Mouse (Mus musculus) Muller cell, postnatal 12 days (primary cell): Measurements from ENCODE around the gene Uncx.

ENCODE experiments used
- DNase-seq: peaks from one replicate; pipeline ENCODE4 v3.0.0-alpha.2; 2015; ENCODE audit errors: inconsistent ontology term

The Uncx gene

DNA sequence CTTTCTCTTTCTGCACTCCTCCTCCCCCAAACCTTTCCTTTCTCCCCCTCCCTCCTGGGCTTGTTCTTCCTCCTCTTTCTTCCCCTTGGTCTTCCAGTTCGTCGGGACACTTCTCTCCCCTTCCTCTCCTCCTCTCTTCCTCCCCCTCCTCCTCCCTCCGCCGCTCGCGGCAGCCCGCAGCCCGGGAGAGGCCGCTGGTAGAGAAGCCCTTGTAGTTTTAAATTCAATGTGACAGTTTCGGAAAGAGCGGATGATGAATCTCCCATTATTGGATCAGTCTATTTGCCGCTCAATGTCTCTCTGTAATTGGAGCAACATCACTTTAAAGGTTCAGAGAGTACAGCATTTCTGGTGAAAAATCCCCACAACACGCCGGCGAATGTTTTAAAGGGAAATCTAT is at the start of gene Uncx:
Gene Uncx (plus strand): TSS at position 281 of the 400 bp plus-strand sequence.
- DNase-seq, result no peak

DNA sequence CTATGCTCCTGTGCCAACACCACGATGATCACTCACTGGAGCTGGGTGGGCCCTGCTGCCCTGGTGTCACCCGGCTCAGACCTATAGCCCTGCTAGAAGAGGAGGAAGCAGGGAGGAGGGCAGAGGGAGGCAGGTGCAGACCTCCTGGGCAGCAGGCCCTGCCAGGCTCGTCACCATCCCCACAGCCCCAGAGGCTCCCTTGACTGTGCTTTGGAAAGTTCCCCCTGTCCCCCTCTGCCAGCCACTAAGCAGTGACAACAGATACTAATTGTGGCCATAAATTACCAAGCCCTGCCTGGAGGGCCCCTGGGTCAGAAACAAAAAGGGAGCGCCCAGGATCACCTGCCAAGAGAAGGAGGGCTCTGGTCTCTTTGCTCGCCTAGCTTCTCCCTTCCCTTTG is 49.6 kb upstream of the Uncx start:
- no peak for DNase-seq

DNA sequence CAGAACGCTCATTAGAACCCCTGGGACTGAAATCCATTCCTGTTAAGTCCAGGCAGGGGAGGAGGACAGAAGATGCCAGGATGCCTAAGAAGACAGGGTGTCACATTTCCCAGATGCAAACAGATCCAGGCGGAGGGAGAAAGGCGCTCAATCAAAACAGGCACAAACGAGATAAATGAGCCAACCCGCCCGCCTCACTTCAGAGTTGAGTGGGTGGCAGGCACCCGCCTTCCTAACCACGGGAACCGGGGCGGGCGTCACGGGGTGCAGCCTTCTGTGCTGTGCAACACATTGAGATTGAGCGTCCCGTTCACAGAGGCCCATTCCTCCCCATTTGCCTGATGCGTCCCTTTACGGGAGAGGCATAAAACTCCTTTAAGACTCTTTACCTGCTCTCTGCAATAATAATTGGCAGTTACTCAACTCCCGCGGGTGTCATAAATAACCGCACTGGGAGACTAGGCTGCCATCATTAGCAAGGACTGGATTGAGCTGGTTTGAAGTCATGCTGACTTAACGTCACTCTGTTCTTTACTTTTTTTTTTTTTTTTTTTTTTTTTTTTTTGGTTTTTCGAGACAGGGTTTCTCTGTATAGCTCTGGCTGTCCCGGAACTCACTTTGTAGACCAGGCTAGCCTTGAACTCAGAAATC is 48.1 kb upstream of the Uncx start:
- no peak for DNase-seq

DNA sequence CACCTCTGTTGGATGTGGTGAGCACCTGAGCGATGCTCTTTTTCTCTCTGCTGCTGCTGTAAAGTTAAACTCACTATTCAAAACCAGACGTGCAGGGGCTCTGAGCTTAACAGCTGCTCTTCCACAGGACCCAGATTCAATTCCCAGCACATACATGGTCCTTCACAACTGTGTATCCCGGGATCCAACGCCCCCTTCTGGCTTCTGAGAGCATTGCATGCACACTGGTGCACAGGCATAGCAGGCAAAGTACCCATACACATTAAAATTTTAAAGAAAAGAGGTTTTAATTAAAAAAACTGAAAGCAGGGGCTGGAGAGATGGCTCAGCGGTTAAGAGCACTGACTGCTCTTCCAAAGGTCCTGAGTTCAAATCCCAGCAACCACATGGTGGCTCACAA is 46.4 kb upstream of the Uncx start:
- no peak for DNase-seq

DNA sequence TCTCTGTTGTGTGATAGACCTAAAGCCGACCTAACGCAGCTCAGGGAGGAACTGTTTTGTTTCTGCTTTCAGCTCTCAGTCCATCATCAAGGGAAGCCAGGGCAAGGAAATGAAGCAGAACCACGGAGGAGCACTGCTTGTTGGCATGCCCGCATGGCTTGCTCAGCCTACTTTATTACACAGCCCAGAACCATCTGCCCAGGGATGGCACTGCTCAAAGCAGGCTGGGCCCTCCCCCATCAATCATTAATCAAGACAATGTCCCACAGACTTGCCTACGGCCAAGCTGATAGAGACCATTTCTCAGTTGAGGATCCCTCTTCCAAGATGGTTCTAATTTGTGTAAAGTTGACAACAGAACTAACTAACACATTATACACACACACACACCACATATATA is 44.5 kb upstream of the Uncx start:
- DNase-seq, result no peak

DNA sequence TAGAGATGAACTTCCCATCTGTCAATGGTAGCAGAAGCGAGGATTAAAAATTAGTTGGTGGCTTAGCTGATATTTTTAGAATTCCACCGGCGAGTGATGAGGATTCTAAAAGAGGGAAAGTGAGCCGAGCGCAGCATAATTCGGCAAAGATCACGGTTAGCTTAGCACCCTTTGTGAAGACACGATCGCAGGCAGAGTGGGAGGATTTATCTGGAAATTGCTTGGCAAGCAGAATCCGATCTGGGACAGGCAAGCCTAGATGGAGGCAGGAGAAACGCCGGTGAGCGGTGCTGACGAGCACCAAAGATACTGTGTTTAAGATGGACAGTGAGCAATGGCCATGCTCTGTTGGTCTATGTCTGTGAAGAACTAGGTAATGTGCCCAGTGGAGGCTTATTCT is 41.0 kb upstream of the Uncx start:
- DNase-seq, result no peak

DNA sequence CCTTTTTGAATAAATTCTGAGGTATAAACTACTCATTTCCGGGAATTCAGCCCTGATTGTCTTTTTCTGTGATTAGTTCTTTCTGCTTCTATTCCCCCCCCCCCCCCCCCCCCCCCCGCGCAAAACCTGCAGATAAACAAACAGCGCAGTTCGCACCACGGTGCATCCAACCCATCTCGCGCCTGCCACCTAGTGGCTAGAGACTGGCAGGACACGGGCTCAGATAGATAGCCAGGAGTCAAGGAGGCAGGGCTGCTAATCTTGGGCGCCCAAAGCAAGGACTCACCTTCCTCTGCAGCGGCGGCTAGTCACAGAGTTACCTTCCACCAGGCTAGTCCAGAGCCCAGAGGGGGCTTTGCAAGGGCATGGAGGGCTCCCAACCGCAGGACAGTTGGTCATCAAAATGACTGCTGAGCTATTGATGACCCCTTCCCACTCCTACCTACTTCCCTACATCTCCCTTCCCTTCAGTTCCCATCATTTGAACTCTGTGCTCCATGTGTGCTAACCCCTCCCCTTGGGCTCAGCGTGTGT is 38.2 kb upstream of the Uncx start:
- DNase-seq, result peak; percentile 49

DNA sequence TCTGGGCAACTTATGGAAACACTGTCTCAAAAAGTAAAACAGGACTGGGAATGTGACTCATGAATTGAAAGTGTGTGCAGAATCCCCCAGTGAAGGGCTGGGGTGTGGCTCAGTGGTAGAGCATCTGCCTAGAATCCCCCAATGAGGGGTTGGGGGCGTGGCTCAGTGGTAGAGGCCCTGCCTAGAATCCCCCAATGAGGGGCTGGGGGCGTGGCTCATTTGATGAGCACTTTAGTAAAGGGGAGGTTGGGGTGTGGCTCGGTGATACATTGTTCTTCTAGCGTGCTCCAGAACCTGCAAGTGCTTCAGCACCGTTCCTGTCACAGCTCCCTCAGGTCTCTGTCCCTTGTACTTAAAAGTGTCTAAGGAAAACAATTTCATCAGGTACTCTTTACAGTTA is 37.1 kb upstream of the Uncx start:
- no peak for DNase-seq

DNA sequence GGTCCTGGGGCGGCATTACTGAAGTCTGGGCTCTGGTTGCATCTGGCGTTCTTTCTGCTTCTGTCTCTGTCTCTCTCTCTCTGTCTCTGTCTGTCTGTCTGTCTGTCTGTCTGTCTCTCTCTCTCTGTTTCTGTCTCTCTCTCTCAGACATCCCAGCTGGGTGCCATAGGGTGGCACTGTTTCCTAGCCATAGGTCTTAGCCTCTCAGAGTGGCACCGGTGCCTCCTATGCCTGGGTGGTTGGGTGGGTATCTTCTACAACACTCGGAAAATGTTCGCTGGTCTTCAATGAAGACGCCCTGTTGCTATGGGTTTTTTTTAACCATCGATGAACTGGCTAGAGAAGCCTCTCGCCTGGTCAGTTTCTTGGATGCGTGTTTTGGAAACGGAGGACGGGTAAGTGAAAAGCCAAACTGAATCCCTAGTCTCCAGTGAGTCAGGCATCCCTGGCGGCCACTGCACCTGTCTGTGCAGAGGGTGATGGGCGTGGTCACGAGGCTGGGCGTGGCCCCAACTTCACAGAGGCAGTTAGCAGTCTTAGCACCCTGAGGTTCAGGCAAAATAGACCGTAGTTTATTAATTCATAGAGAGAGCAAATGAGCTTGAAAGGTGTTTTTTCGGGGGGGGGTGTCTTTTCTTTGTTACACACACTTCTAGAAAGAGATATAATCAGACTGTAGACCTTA is 32.5 kb upstream of the Uncx start:
- no peak for DNase-seq

DNA sequence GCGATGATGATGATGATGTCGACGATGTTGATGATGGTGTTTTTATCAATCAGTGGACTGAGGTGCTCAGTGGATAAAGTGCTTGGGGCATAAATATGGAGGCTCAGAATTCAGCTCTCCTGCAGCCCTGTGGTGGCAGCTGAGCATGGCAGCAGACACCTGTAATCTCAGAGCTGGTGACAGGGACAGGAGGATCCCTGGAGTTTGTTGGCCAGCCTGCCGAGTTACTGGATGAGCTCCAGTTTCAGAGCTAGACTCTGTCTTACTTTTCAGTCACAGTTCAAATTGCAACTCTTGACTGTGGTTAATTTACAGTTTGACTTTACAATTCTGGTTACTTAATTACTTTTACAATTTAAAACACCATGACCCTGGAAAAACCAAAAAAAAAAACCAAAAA is 31.1 kb upstream of the Uncx start:
- DNase-seq, result no peak

DNA sequence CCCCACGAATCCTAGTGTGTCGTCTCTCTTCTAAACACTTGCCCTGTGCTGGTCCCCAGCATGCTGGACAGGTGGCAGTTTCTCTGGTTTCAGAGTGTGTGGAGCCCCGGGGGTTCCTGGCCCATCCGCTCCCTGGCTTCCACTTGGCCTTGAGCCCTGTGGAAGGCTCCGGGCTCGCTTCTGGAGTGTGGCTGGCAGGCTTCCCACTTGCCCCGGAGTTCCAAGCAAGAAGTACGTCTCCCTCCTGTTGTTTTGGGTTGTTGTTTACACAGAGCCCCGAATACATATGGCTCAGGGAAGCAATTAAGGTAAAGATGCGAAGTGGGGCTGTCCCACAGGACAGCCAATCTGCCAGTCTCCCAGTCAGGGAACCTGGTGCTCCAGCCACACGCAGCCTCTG is 27.0 kb upstream of the Uncx start:
- DNase-seq, result no peak

DNA sequence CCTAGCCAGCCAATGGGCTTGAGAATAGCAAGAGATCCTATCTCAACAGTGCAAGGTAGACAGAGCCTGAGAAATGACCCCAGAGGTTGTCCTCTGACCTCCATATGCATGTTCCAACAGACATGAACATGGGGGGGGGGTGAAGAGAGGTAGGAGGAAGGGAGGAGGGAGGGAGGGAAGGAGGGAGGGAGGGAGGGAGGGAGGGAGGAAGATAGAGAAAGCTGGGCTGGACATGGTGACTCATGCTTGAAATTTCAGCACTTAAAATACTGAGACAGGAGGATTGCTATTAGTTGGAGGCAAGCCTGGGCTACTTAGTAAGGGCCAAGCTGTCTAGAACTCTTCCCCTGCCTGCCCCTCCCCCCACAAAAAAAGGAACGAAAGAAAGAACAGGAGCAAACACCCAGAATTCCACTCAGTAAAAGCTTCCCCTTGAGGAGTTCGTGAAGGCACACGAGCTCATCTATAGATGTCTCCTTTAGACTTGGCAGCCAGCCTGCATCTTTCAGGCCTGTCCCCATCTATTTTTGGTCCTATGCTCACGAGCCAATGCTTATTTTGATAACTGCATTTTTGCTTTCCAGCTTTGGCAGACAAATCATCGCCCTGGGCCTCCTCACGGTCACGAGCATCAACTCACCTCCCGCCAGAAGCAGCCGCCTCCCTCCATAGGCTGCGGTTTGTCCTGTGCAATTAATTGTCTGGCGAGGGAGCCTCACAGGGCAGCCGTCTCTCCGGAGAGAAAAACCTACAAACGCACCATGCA is 23.0 kb upstream of the Uncx start:
- DNase-seq, result no peak

DNA sequence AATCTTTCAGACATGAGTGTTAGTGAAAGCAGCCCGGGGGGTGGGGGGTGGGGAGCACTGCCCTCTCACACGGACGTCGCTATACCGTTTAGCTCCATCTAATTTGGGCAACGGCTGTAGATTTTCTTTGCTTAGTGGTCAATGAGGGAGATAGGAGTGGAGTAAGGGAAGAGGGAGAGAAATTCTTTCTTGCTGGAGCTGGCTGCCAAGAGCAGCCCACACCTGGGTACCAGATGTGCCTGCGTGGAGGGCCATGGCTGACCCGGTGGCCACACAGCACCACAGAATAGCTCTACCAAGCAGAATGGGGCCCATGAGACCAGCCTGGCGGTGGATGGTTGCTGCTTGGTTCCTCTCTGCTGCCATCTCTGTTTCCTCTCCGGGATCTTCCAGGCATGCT is 21.3 kb upstream of the Uncx start:
- DNase-seq, result no peak

DNA sequence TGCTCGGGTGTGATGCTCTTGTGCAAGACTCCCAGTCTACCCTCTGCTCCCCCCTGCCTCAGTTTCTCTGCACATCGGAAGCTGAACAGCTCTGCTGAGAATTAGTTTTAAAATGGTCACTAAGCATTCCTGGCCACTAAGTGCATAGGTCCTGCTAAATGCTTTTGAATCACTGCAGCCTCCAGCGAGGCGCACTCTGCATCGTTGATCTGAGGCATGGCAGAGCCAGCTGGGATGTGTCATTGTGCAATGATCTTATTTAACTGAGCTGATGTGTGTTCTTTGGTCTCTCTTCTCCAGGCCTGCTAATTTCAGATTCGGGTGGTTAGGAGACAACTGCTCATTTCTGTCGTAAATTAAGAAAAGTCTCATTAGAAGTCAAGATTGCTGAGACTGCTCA is 14.4 kb upstream of the Uncx start:
- no peak for DNase-seq

DNA sequence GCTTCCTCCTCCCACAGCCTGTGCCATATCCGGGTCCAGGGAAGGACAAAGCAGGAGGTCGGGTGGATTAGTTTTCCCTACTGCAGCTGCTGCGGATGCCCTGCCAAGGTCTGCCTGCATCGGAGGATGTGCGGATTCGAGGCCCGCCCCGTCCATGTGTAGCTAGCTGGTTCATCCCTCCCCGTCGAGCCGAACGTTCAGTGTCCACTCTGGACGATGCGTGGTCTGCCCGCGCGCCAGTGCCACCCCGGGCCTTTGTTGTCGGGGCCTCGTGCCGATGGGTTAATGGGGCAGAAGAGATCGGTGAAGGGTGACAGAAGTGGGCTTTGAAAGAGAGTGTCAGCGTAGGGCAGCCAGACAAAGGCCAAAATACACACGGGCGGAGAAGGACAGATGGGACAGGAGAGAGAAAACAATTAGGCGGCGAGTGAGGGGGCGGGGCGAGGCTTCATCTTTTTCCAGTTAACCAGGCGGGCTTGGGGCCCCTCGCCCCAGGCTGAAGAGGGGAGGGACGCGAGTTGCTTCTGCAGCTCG is 7.8 kb upstream of the Uncx start:
- DNase-seq, result no peak

DNA sequence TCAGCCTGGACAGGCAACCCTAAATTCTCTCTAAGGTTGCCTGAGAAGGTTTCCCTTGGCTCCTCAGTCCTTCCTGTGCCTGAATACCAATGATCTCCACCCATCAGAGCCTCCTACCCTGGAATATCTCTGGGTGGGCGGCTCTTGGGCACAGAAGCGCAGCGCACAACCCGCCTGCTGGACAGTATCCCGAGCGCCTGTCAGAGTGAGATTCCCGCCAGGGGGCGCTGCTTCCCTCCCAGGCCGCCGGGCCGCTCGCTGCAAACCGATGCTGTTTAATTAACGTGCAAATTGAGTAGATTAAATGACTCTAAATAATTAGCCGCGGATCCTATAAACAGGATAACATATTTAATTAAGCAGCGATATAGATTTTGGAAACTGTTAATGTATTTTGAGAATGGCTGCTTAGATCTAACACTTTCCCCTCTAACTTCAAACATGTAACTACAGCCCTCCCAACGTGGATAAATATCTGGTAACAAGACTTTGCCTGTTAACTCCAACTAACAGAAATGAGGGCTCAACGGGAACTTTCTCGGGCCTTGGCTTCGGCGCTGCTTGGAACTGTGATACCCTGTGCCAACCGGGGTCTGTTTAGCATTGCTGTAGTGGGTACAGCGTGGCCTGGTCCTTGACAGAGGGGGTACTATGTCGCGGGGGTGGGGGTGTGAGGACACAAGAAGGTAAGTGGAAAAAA is 6.9 kb upstream of the Uncx start:
- peak; percentile 72 for DNase-seq

DNA sequence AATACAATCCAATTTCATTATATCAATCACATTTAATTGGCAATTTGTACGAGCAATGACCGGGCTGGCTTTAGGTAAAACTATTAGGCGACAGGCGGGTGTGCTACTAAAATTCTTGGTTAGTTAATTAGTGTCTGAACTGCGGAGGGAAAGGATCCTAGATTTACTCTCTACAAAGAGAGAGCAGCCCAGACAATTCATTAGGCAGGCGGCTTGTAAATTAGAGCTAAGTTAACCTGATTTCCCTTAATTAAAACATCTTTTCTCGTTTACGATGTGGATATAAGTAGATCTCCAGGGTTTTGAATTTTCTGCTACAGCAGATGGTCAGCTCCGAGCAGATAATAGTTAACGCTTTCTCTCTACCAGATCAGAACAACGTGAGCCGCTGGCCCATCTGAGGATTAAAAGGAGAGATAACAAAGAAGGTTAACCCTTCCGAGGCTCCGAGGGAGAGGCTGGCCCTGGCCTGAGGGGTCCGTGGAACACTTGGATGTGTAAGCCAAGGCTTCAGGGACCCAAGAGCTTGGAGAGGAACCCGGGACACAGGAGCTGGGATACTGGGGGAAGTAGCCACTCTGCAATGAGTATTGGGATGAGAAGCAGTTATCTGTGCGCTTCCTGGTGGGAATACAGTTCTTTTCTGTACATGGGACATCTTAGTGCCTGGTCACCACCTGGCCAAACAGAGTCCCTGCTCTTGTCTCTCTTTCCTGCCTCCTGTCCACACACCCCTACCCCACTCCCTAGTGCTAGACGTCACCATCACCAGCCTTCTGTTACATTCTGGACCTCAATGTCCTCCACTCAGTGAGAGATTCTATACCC is 6.2 kb upstream of the Uncx start:
- DNase-seq, result no peak

DNA sequence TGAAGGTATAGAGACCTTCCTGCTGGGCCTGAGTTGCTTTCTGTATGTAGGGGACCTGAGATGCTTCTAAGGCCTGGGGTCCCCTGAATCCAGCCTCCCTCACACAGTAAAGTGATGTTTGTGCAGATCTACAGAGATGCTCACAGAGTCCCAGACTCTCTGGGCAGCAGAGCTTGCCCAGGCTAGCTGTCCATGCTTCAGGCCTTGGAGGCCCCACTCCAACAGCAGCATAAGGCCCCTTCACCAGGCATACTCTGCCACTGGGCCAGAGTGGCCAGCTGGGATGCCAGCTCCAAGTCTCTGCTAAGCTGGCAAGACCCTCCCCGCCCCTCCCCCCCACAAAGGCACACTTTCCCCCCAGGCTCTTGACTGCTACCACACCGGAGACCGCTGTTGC is 5.6 kb upstream of the Uncx start:
- DNase-seq, result no peak

DNA sequence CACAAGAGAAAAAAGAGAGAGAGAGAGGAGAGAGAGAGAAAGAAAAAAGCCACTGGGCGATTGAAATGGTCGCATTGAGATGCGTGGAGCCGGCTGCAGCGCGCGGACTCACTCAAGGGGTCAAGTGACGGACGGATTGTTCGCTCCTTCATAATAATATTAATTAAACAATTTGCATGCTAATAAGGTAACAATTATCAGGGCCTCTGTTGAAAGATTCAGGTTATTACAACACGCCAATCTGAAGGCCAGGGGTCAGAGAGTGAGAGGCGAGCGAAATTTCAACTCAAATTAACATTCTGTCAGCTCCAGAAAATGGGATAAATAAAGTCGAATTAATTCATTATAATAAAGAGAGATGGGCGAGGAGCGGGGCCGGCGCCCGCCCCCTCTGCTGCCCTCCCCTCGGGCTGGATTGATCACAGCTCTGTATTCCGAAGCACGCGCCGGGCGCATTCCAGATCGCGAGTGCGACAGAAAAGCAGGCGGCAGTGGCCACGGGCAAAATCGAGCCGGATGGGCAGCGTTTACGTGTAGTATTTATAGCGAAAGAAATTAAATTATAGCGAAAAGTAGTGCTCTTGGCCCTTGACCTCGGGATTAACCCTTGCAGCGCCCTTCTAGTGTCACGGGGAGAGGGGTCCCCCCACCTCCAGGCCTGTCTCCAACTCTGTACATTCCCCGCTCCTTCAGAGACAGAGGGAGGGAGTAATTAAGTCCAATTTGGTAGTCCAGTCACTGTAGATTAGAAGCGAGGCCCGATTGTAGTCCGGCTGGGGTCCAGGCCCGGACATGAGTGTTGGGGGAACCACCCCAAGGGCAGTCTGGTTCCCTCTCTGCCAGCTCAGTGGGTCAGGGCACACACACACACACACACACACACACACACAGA is 1.9 kb upstream of the Uncx start:
- DNase-seq, result no peak

DNA sequence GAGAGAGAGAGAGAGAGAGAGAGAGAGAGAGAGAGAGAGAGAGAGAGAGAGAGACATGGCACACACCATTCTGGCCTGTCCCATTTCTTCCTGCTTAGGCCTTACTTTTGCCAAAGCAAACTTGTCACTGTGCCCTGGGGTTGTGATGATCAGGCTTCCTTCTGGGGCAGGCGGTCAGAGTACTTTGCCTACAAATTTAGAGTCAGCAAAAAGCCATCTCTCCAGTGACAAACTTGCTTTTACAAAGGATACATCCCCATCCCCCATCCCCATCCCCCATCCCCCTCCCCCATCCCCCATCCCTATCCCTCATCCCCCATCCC is 1.3 kb upstream of the Uncx start:
- DNase-seq, result no peak
